ENCODE assay signal across 7 mouse cellular contexts in genomic region chr16:23107946-23108759, GRCm38 (mm10). TPM values are rescaled to one million over a fixed set of nuclear protein-coding genes. Genes with fewer than 3 reads are reported as not detected.
A peak's percentile ranks its signal among the peaks of the same experiment; 100 is the strongest.
DNase-seq lines count a peak whose midpoint lies in the region; ATAC-seq and TF ChIP-seq lines count a peak whose summit lies in the region.

No protein-coding gene starts in this region.

- peak overlapping the region; percentile 79 for H3K4me3 ChIP-seq in embryonic facial prominence, embryonic 10.5 days
- peak overlapping the region; percentile 97 for H3K4me3 ChIP-seq in intestine, postnatal 0 days (ENCODE audit: low read depth, low read length)
- H3K4me3 ChIP-seq in midbrain, embryonic 11.5 days (ENCODE audit: low read depth, low read length): peak overlapping the region; percentile 83

- TF ChIP-seq CTCF in intestine, postnatal 0 days (IDR thresholded peaks at IDR 0.05; ENCODE audit: low read depth): no peak

- peak; percentile 81 for DNase-seq in adrenal gland, adult 8-10 months
- DNase-seq in embryonic facial prominence, embryonic 10.5 days (ENCODE audit: low spot score): peak; percentile 85
- DNase-seq in gonadal fat pad, adult 2 months (ENCODE audit: low read depth): peak; percentile 28
- DNase-seq in left cerebral cortex, postnatal 4 days: peak; percentile 86
- DNase-seq in midbrain, embryonic 11.5 days (ENCODE audit: low spot score, missing footprints): peak; percentile 99
- peak; percentile 82 for DNase-seq in skeletal muscle tissue, adult 2 months (ENCODE audit: low read depth, low spot score)

- peak overlapping the region; percentile 76 for H3K4me2 ChIP-seq in intestine, postnatal 0 days (replicated peaks; ENCODE audit: low read depth)
- peak overlapping the region; percentile 80 for H3K4me2 ChIP-seq in midbrain, embryonic 11.5 days

- H3K27me3 ChIP-seq in embryonic facial prominence, embryonic 10.5 days (replicated peaks; ENCODE audit: low read depth, poor library complexity, severe bottlenecking): no peaks in the 10 kb centered on the region
- H3K27me3 ChIP-seq in intestine, postnatal 0 days (replicated peaks; ENCODE audit: control insufficient read depth, insufficient read depth, low read length): no peaks in the 10 kb centered on the region
- H3K27me3 ChIP-seq in midbrain, embryonic 11.5 days (ENCODE audit: control insufficient read depth, insufficient read depth, low read length): no peaks in the 10 kb centered on the region

- WGBS in embryonic facial prominence, embryonic 10.5 days: under 1% methylated on average over 52 of the region's 52 CpGs
- WGBS in intestine, postnatal 0 days: under 1% methylated on average over 52 of the region's 52 CpGs
- under 1% methylated on average over 52 of the region's 52 CpGs for WGBS in midbrain, embryonic 11.5 days

- H3K9me3 ChIP-seq in embryonic facial prominence, embryonic 10.5 days: no peaks in the 10 kb centered on the region
- no peaks in the 10 kb centered on the region for H3K9me3 ChIP-seq in intestine, postnatal 0 days (ENCODE audit: control insufficient read depth)
- no peaks in the 10 kb centered on the region for H3K9me3 ChIP-seq in midbrain, embryonic 11.5 days (ENCODE audit: control insufficient read depth, low read length)

- H3K36me3 ChIP-seq in embryonic facial prominence, embryonic 10.5 days (replicated peaks): peaks cover 50% of the 10 kb centered on the region
- H3K36me3 ChIP-seq in intestine, postnatal 0 days (ENCODE audit: control insufficient read depth, insufficient read depth): peaks cover 42% of the 10 kb centered on the region
- peaks cover 27% of the 10 kb centered on the region for H3K36me3 ChIP-seq in midbrain, embryonic 11.5 days (ENCODE audit: control insufficient read depth, insufficient read depth, low read length)

- H3K9ac ChIP-seq in intestine, postnatal 0 days (ENCODE audit: low read depth, low read length): peak overlapping the region; percentile 100
- H3K9ac ChIP-seq in midbrain, embryonic 11.5 days (ENCODE audit: low read length): peak overlapping the region; percentile 100

- H3K27ac ChIP-seq in embryonic facial prominence, embryonic 10.5 days (replicated peaks): peak overlapping the region; percentile 98
- peak overlapping the region; percentile 97 for H3K27ac ChIP-seq in intestine, postnatal 0 days (ENCODE audit: low read depth, low read length)
- H3K27ac ChIP-seq in midbrain, embryonic 11.5 days (ENCODE audit: low read depth, low read length): peak overlapping the region; percentile 92

- ATAC-seq in intestine, postnatal 0 days: peak; percentile 76
- peak; percentile 91 for ATAC-seq in midbrain, embryonic 11.5 days (ENCODE audit: low FRiP score)

- intact Hi-C loops in left cerebral cortex, postnatal 4 days (cut with DNase I): no loop called here

- H3K4me1 ChIP-seq in embryonic facial prominence, embryonic 10.5 days: peaks cover 24% of the 10 kb centered on the region
- no peaks in the 10 kb centered on the region for H3K4me1 ChIP-seq in intestine, postnatal 0 days (replicated peaks; ENCODE audit: control insufficient read depth, insufficient read depth, low read length)
- peaks cover 18% of the 10 kb centered on the region for H3K4me1 ChIP-seq in midbrain, embryonic 11.5 days (ENCODE audit: control insufficient read depth, insufficient read depth, low read length)

RNA-seq across cellular contexts. Expression of gene Eif4a2, which starts 0.9 kb away (rescaled TPM):
- total RNA-seq in adrenal gland, adult 8-10 months (2022): 100 to 1,000 TPM; 551 to 775 (median 679) TPM
- 170 and 177 TPM in 2 replicates for polyA plus RNA-seq in embryonic facial prominence, embryonic 10.5 days (2016; fragmentation: Nextera tagmentation; extraction: Ambion mirVana)
- polyA plus RNA-seq in gonadal fat pad, adult 2 months (2012; rRNA removed): 149 and 173 TPM in 2 replicates
- polyA plus RNA-seq in intestine, postnatal 0 days (2015; fragmentation: Nextera tagmentation; extraction: Ambion mirVana): 101 and 109 TPM in 2 replicates
- 100 to 1,000 TPM; 666 to 672 TPM for total RNA-seq in left cerebral cortex, postnatal 4 days (2021)
- 210 and 232 TPM in 2 replicates for polyA plus RNA-seq in midbrain, embryonic 11.5 days (2014; fragmentation: Nextera tagmentation; extraction: Ambion mirVana)

RNA-seq across cellular contexts. Expression of gene Rfc4, which starts 19.4 kb away (rescaled TPM):
- total RNA-seq in adrenal gland, adult 8-10 months (2022): 10 to 100 TPM in 1 of 4 experiments, 1 to 10 TPM in 3; 7.1 to 10.8 (median 9.2) TPM
- polyA plus RNA-seq in embryonic facial prominence, embryonic 10.5 days (2016; fragmentation: Nextera tagmentation; extraction: Ambion mirVana): 208 and 218 TPM in 2 replicates
- 0.36 and 1.2 TPM in 2 replicates for polyA plus RNA-seq in gonadal fat pad, adult 2 months (2012; rRNA removed)
- polyA plus RNA-seq in intestine, postnatal 0 days (2015; fragmentation: Nextera tagmentation; extraction: Ambion mirVana): 39.6 and 40.7 TPM in 2 replicates
- 10 to 100 TPM in 1 of 2 experiments, 1 to 10 TPM in 1; 9.7 to 11.5 TPM for total RNA-seq in left cerebral cortex, postnatal 4 days (2021)
- polyA plus RNA-seq in midbrain, embryonic 11.5 days (2014; fragmentation: Nextera tagmentation; extraction: Ambion mirVana): 237 and 249 TPM in 2 replicates

RNA-seq across cellular contexts. Expression of gene Adipoq, which starts 38.2 kb away (rescaled TPM):
- 100 to 1,000 TPM; 199 to 471 (median 253) TPM for total RNA-seq in adrenal gland, adult 8-10 months (2022)
- polyA plus RNA-seq in embryonic facial prominence, embryonic 10.5 days (2016; fragmentation: Nextera tagmentation; extraction: Ambion mirVana): not detected in 2 replicates
- polyA plus RNA-seq in gonadal fat pad, adult 2 months (2012; rRNA removed): 935 and 1,691 TPM in 2 replicates
- not detected in 2 replicates for polyA plus RNA-seq in intestine, postnatal 0 days (2015; fragmentation: Nextera tagmentation; extraction: Ambion mirVana)
- not detected for total RNA-seq in left cerebral cortex, postnatal 4 days (2021)
- polyA plus RNA-seq in midbrain, embryonic 11.5 days (2014; fragmentation: Nextera tagmentation; extraction: Ambion mirVana): 0.22 TPM in 1 of 2 replicates, not detected in the other

RNA-seq across cellular contexts. Expression of gene Kng1, which starts 50.5 kb away (rescaled TPM):
- total RNA-seq in adrenal gland, adult 8-10 months (2022): 1 to 10 TPM in 1 of 4 experiments, under 1 TPM in 3; 0.18 to 1.0 (median 0.52) TPM
- polyA plus RNA-seq in embryonic facial prominence, embryonic 10.5 days (2016; fragmentation: Nextera tagmentation; extraction: Ambion mirVana): not detected in 2 replicates
- polyA plus RNA-seq in gonadal fat pad, adult 2 months (2012; rRNA removed): 0.04 and 0.91 TPM in 2 replicates
- polyA plus RNA-seq in intestine, postnatal 0 days (2015; fragmentation: Nextera tagmentation; extraction: Ambion mirVana): 1.7 and 2.4 TPM in 2 replicates
- total RNA-seq in left cerebral cortex, postnatal 4 days (2021): not detected
- polyA plus RNA-seq in midbrain, embryonic 11.5 days (2014; fragmentation: Nextera tagmentation; extraction: Ambion mirVana): not detected in 2 replicates

Comparison
In these comparisons a context has a peak if more than half of its experiments do, and no peak if none do; other contexts are left out.
1. Peak in every context shown above with its lines: DNase-seq, ATAC-seq, H3K4me3 ChIP-seq and H3K27ac ChIP-seq.
2. DNase-seq: peak in every context shown above with its lines; median percentile 99 in midbrain, embryonic 11.5 days; 86 in left cerebral cortex, postnatal 4 days; 85 in embryonic facial prominence, embryonic 10.5 days; 82 in skeletal muscle tissue, adult 2 months; 81 in adrenal gland, adult 8-10 months; 28 in gonadal fat pad, adult 2 months.
3. RNA of gene Rfc4, which starts 19.4 kb away (polyA plus RNA-seq): 237 to 249 TPM in midbrain, embryonic 11.5 days, 208 to 218 TPM in embryonic facial prominence, embryonic 10.5 days and 39.6 to 40.7 TPM in intestine, postnatal 0 days; 0.36 to 1.2 TPM in gonadal fat pad, adult 2 months; every median in the first group is over 10 times any median in the second.
4. RNA of gene Adipoq, which starts 38.2 kb away (polyA plus RNA-seq): 935 to 1,691 TPM in gonadal fat pad, adult 2 months; not detected in embryonic facial prominence, embryonic 10.5 days, not detected in intestine, postnatal 0 days and 0.22 TPM in midbrain, embryonic 11.5 days; every median in the first group is over 100 times any median in the second.